Mouse (Mus musculus) G1E (cell line): Measurements from ENCODE around the gene Atp5g1.
"Not testable (repeated sequence)": the region's sequence is repeated elsewhere in the genome, so short reads cannot be mapped to it uniquely, and the experiment has no call there.

Source experiments
- CTCF ChIP-seq: IDR thresholded peaks from 2 replicates; pipeline ENCODE4 v1.5.1; 2012; ENCODE audit warnings: low read depth, low read length, inconsistent platforms, mixed read lengths
- GATA2 ChIP-seq: IDR thresholded peaks from 2 replicates; pipeline ENCODE4 v1.6.1; 2012; ENCODE audit warnings: low read depth, low read length, inconsistent platforms, borderline replicate concordance
- TAL1 ChIP-seq: conservative IDR thresholded peaks from 2 replicates; pipeline ENCODE4 v1.6.1; 2012; ENCODE audit warnings: low read depth, low read length, inconsistent platforms, mixed read lengths

- not testable (repeated sequence) for TF ChIP-seq TAL1, CTCF, GATA2
These were observed 47.3 kb upstream of the Atp5g1 start for GRCm38 (mm10) chr11:96122806-96123205.
